Mouse (Mus musculus) midbrain, embryonic 14.5 days (tissue): ENCODE results near the gene Igf1r. TPM values are rescaled to one million over a fixed set of nuclear protein-coding genes. Genes with fewer than 3 reads are reported as not detected.

Experiments used
- ATAC-seq: fragments of 200-750 bp; cut with Nextera tagmentation; 2 replicates; pipeline ENCODE4 v1.8.0; 2017; ENCODE audit warnings: moderate number of reproducible peaks, moderate library complexity; ENCODE audit not compliant: low FRiP score, low TSS enrichment
- DNase-seq: peaks from one replicate; pipeline ENCODE4 v3.0.0-alpha.2; 2015
- H3K27ac ChIP-seq: fragments of 300-500 bp; sonication (generic); replicated peaks from 2 replicates; pipeline ENCODE4 v1.5.1; 2014; ENCODE audit warnings: mild to moderate bottlenecking, low read depth, low read length, moderate library complexity
- H3K27me3 ChIP-seq: fragments of 300-500 bp; sonication (generic); 2 replicates; pipeline ENCODE4 v1.6.1; 2014; ENCODE audit warnings: low read length, control low read depth, mixed read lengths; ENCODE audit not compliant: control insufficient read depth, insufficient read depth
- H3K36me3 ChIP-seq: fragments of 300-500 bp; sonication (generic); 2 replicates; pipeline ENCODE4 v1.6.1; 2014; ENCODE audit warnings: low read length, control low read depth; ENCODE audit not compliant: control insufficient read depth, insufficient read depth
- H3K4me1 ChIP-seq: fragments of 300-500 bp; sonication (generic); 2 replicates; pipeline ENCODE4 v1.6.1; 2014; ENCODE audit warnings: mild to moderate bottlenecking, antibody characterized with exemption, low read length, control low read depth; ENCODE audit not compliant: control insufficient read depth, insufficient read depth
- H3K4me2 ChIP-seq: fragments of 300-500 bp; sonication (generic); 2 replicates; pipeline ENCODE4 v1.6.1; 2014; ENCODE audit warnings: mild to moderate bottlenecking, low read length, moderate library complexity
- H3K4me3 ChIP-seq: fragments of 300-500 bp; sonication (generic); replicated peaks from 2 replicates; pipeline ENCODE4 v1.5.1; 2014; ENCODE audit warnings: low read depth, low read length
- H3K9ac ChIP-seq: fragments of 300-500 bp; sonication (generic); replicated peaks from 2 replicates; pipeline ENCODE4 v1.6.1; 2014; ENCODE audit warnings: mild to moderate bottlenecking, low read length, moderate library complexity
- H3K9me3 ChIP-seq: fragments of 300-500 bp; sonication (generic); 2 replicates; pipeline ENCODE4 v1.6.1; 2016; ENCODE audit warnings: low read length, control low read depth, mixed read lengths; ENCODE audit not compliant: control insufficient read depth
- WGBS: fragments of 180-500 bp; shearing (Covaris S2); extraction: QIAGEN DNeasy Blood & Tissue Kit; methylation state at CpG from one replicate; pipeline ENCODE4 v1.1.7; 2014; 5-methylcytosine and 5-hydroxymethylcytosine counted together
- polyA plus RNA-seq: library from polyadenylated mRNA; unstranded; fragments of >200 nt; fragmentation: Nextera tagmentation; extraction: Ambion mirVana; gene quantifications from 2 replicates; pipeline ENCODE4 v1.2.1, GENCODE M21; 2014

The Igf1r gene
- polyA plus RNA-seq, 1 experiment from 2014 or later, result 25.8 TPM

- ATAC-seq (no peak), DNase-seq (no peak)
- no peak overlapping the region; the same call in 1 of the 2 replicates for H3K27ac ChIP-seq
- H3K4me1 ChIP-seq, result 0 out of 2 replicates have a peak, but pooled peaks cover 5% of the 10 kb centered on the region
- no peaks in the 10 kb centered on the region for H3K9me3 ChIP-seq
- no peaks in the 10 kb centered on the region for H3K36me3 ChIP-seq
- no peaks in the 10 kb centered on the region for H3K27me3 ChIP-seq
- H3K9ac ChIP-seq, result no peak overlapping the region
- WGBS, result 77% methylated on average over 8 of the region's 8 CpGs
- no peak overlapping the region for H3K4me3 ChIP-seq
- no peak overlapping the region for H3K4me2 ChIP-seq
Observed at GRCm38 (mm10) chr7:68092304-68092978, 139.8 kb downstream of the Igf1r start.

DNA sequence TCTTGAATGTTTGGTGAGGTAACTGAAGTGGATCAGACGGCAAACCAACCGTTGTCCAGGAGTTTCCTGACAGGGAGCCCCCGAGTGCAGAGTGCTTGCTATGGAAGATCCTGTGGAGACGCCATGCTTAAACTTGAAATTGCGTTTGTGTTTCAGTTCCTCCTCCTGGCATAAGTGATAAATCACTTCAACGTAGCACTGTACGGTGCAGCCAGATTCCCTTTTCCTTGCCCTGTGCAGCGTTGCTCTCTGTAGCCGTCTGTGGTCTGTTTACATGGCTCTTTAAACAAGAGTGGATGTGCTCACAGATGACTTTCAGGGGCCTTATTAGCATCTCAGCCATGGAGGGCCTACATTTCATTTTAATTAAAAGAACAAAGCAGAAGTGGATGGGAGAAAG is 141.2 kb downstream of the Igf1r start:
- no peaks in the 10 kb centered on the region for H3K36me3 ChIP-seq
- ATAC-seq (no peak), DNase-seq (no peak)
- H3K27ac ChIP-seq, result 0 out of 2 replicates have a peak overlapping the region, but pooled peaks have one; percentile 28
- 82% methylated on average over 9 of the region's 9 CpGs for WGBS
- 0 out of 2 replicates have a peak, but pooled peaks cover 5% of the 10 kb centered on the region for H3K4me1 ChIP-seq
- H3K4me3 ChIP-seq, result no peak overlapping the region
- H3K4me2 ChIP-seq, result no peak overlapping the region
- H3K9me3 ChIP-seq, result no peaks in the 10 kb centered on the region
- no peaks in the 10 kb centered on the region for H3K27me3 ChIP-seq
- no peak overlapping the region for H3K9ac ChIP-seq

GRCm38 (mm10) chr7:68095574-68095973 is 142.9 kb downstream of the Igf1r start:
- Histone ChIP-seq H3K4me1 (0 out of 2 replicates have a peak, but pooled peaks cover 5% of the 10 kb centered on the region), H3K4me3 (no peak overlapping the region), H3K9me3 (no peaks in the 10 kb centered on the region), H3K27me3 (no peaks in the 10 kb centered on the region), H3K36me3 (no peaks in the 10 kb centered on the region), H3K27ac (no peak overlapping the region), H3K9ac (no peak overlapping the region), H3K4me2 (no peak overlapping the region)
- WGBS, result 57% methylated on average over 4 of the region's 4 CpGs
- no peak for DNase-seq
- ATAC-seq, result no peak; the same call in 1 of the 2 replicates

DNA sequence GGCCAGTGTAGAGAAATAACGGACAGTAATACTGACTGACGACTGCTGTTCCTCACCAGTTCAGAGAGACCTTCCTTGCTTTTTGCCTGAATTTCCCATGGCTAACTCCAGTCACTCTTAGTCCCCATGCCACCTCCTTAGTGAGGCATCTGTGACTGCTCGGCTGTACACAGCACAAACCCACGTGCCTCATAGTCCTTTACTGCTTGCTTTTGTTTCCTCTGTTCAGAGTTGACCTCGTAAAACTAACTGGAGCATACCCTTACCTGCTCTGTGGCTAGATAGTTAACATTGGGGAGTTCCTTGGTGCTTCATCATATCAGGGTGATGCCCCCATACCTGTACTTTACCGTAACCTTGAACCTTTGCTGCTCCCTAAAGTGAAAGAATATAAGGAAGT is 143.8 kb downstream of the Igf1r start:
- DNase-seq (no peak), ATAC-seq (no peak)
- H3K9ac ChIP-seq, result no peak overlapping the region
- no peak overlapping the region for H3K4me3 ChIP-seq
- H3K4me2 ChIP-seq, result no peak overlapping the region
- no peaks in the 10 kb centered on the region for H3K27me3 ChIP-seq
- H3K9me3 ChIP-seq, result no peaks in the 10 kb centered on the region
- 0 out of 2 replicates have a peak, but pooled peaks cover 5% of the 10 kb centered on the region for H3K4me1 ChIP-seq
- no peaks in the 10 kb centered on the region for H3K36me3 ChIP-seq
- H3K27ac ChIP-seq, result no peak overlapping the region
- WGBS, result 89% methylated on average over 6 of the region's 6 CpGs

DNA sequence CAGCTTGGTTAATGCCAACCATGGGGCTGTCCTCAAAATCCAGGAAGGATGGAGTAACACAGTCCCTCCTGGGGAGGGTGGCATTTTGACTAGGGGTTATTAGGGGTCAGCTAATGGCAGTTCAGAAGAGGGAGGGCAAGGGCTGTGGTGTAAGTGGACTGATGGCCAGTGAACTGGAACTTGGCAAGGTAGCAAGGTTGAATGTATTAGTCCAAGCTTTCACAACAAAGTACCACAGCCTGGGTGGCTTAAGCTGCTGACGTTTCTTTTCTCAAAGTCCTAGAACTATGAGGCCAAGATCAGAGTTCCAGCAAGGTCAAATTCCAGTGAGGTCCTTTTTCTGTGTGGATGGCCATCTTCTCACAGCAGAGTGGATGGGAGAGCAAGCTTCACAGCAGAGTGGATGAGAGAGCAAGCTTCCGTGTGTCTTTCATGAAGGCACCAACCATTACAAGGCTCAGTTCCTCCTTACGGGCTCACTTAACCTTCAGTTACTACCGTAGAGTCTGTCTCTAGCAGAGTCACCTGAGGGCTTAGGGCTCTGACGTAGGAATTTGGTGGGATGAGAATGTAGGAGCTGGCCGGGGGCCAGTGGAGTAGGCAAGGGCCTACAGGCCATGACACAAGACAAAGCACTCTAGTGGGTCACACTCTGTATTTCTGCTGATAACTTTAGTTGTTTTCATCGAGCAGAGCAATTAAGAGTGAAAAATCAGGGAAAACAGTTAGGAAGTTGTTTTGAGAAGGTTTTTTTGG is 144.6 kb downstream of the Igf1r start:
- no peaks in the 10 kb centered on the region for H3K27me3 ChIP-seq
- no peaks in the 10 kb centered on the region for H3K9me3 ChIP-seq
- ATAC-seq (no peak), DNase-seq (no peak)
- no peaks in the 10 kb centered on the region for H3K36me3 ChIP-seq
- no peak overlapping the region for H3K4me2 ChIP-seq
- H3K4me3 ChIP-seq, result no peak overlapping the region
- no peak overlapping the region for H3K9ac ChIP-seq
- WGBS, result 94% methylated on average over 7 of the region's 7 CpGs
- 0 out of 2 replicates have a peak, but pooled peaks cover 5% of the 10 kb centered on the region for H3K4me1 ChIP-seq
- no peak overlapping the region for H3K27ac ChIP-seq

DNA sequence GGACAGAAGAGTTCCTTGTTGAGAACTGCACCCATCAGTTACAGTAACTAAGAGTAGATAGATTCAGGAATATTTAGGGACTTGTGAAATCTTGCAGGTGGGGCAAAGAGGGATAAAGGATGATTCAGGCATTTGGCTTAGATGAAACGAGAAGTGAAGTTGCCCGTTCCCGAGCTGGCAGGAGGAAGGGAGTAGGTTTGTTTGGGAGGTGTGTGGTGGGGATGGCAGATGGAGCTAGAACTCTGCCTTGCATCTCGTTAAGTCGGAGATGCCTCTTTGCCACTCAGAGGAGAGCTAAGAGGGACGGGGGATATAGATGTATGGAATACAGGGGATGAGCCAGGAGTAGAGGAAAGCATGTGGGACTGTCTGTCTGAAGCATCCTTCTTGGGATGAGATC is 145.5 kb downstream of the Igf1r start:
- Histone ChIP-seq H3K9me3 (no peaks in the 10 kb centered on the region), H3K27ac (no peak overlapping the region), H3K27me3 (no peaks in the 10 kb centered on the region), H3K4me2 (no peak overlapping the region), H3K4me1 (0 out of 2 replicates have a peak, but pooled peaks cover 5% of the 10 kb centered on the region), H3K4me3 (no peak overlapping the region), H3K9ac (no peak overlapping the region), H3K36me3 (no peaks in the 10 kb centered on the region)
- WGBS, result 97% methylated on average over 6 of the region's 6 CpGs
- DNase-seq (no peak), ATAC-seq (no peak)

- Histone ChIP-seq H3K4me1 (peaks cover 9% of the 10 kb centered on the region; the same call in 1 of the 2 replicates), H3K9ac (no peak overlapping the region), H3K4me3 (no peak overlapping the region), H3K4me2 (no peak overlapping the region), H3K36me3 (no peaks in the 10 kb centered on the region), H3K27ac (no peak overlapping the region), H3K27me3 (no peaks in the 10 kb centered on the region), H3K9me3 (no peaks in the 10 kb centered on the region)
- no peak for ATAC-seq
- 85% methylated on average over 10 of the region's 10 CpGs for WGBS
- no peak for DNase-seq
Observed at GRCm38 (mm10) chr7:68100388-68100787, 147.8 kb downstream of the Igf1r start.

GRCm38 (mm10) chr7:68102456-68103177 is 150.0 kb downstream of the Igf1r start:
- Histone ChIP-seq H3K27me3 (no peaks in the 10 kb centered on the region), H3K27ac (no peak overlapping the region), H3K4me2 (no peak overlapping the region), H3K9ac (no peak overlapping the region), H3K9me3 (no peaks in the 10 kb centered on the region), H3K4me1 (peaks cover 4% of the 10 kb centered on the region; the same call in 1 of the 2 replicates), H3K36me3 (no peaks in the 10 kb centered on the region), H3K4me3 (no peak overlapping the region)
- peak; percentile 47 for DNase-seq
- 72% methylated on average over 15 of the region's 15 CpGs for WGBS
- peak; percentile 67 for ATAC-seq
